Mouse (Mus musculus): ENCODE results near the gene Cplx1. TPM values are rescaled to one million over a fixed set of nuclear protein-coding genes. Genes with fewer than 3 reads are reported as not detected.
"Not testable (repeated sequence)": the region's sequence is repeated elsewhere in the genome, so short reads cannot be mapped to it uniquely, and the experiment has no call there.

The Cplx1 gene
- total and polyA plus RNA-seq, 3 experiments: 0.83 to 3.7 (median 2.0) TPM

GRCm38 (mm10) chr5:108515581-108516361 is 34.1 kb downstream of the Cplx1 start:
- no peak for DNase-seq

GRCm38 (mm10) chr5:108502286-108502685 is 47.5 kb downstream of the Cplx1 start:
- DNase-seq: no peak

GRCm38 (mm10) chr5:108501573-108501972 is 48.3 kb downstream of the Cplx1 start:
- DNase-seq: no peak

GRCm38 (mm10) chr5:108486148-108486547 is 63.7 kb downstream of the Cplx1 start:
- not testable (repeated sequence) for DNase-seq

- peak; percentile 19 for DNase-seq
Observed at GRCm38 (mm10) chr5:108485239-108485638, 64.6 kb downstream of the Cplx1 start.

GRCm38 (mm10) chr5:108483006-108483405 is 66.8 kb downstream of the Cplx1 start:
- no peak for DNase-seq

GRCm38 (mm10) chr5:108475977-108476376 is 73.8 kb downstream of the Cplx1 start:
- no peak for DNase-seq

GRCm38 (mm10) chr5:108473737-108474136 is 76.1 kb downstream of the Cplx1 start:
- DNase-seq: no peak

GRCm38 (mm10) chr5:108469617-108470016 is 80.2 kb downstream of the Cplx1 start:
- no peak for DNase-seq

Other genes with a start within 250 kb of the Cplx1 start
- 10 to 100 TPM; 11.6 to 13.0 TPM for gene Pigg, start 237.4 kb downstream of the Cplx1 start, total RNA-seq (2021)
- 5.7 and 7.6 TPM in 2 replicates for gene Pigg, start 237.4 kb downstream of the Cplx1 start, polyA plus RNA-seq (2012; rRNA removed)
- 1 to 10 TPM; 1.6 to 3.3 TPM for gene Gm42517, start 182.1 kb downstream of the Cplx1 start, total RNA-seq (2021)
- gene Gm42517, start 182.1 kb downstream of the Cplx1 start, polyA plus RNA-seq (2012; rRNA removed): 13.9 and 14.2 TPM in 2 replicates
- not detected for gene Pde6b, start 161.6 kb downstream of the Cplx1 start, total RNA-seq (2021)
- gene Pde6b, start 161.6 kb downstream of the Cplx1 start, polyA plus RNA-seq (2012; rRNA removed): not detected in 2 replicates
- 100 to 1,000 TPM; 370 to 504 TPM for gene Atp5k, start 115.6 kb downstream of the Cplx1 start, total RNA-seq (2021)
- 22.4 and 22.9 TPM in 2 replicates for gene Atp5k, start 115.6 kb downstream of the Cplx1 start, polyA plus RNA-seq (2012; rRNA removed)
- gene Mfsd7a, start 101.1 kb downstream of the Cplx1 start, total RNA-seq (2021): 1 to 10 TPM; 1.0 TPM
- 3.0 TPM in 2 replicates for gene Mfsd7a, start 101.1 kb downstream of the Cplx1 start, polyA plus RNA-seq (2012; rRNA removed)
- gene Pcgf3, start 88.8 kb downstream of the Cplx1 start, total RNA-seq (2021): 10 to 100 TPM; 31.8 to 50.9 TPM
- 5.2 and 8.4 TPM in 2 replicates for gene Pcgf3, start 88.8 kb downstream of the Cplx1 start, polyA plus RNA-seq (2012; rRNA removed)
- 10 to 100 TPM; 86.4 to 87.1 TPM for gene Gak, start 79.7 kb upstream of the Cplx1 start, total RNA-seq (2021)
- 72.8 and 87.2 TPM in 2 replicates for gene Gak, start 79.7 kb upstream of the Cplx1 start, polyA plus RNA-seq (2012; rRNA removed)
- gene Tmem175, start 79.7 kb upstream of the Cplx1 start, total RNA-seq (2021): 10 to 100 TPM; 25.7 to 28.5 TPM
- gene Tmem175, start 79.7 kb upstream of the Cplx1 start, polyA plus RNA-seq (2012; rRNA removed): 50.2 and 61.8 TPM in 2 replicates
- gene Idua, start 110.3 kb upstream of the Cplx1 start, total RNA-seq (2021): 10 to 100 TPM; 15.5 to 16.3 TPM
- 41.7 and 42.6 TPM in 2 replicates for gene Idua, start 110.3 kb upstream of the Cplx1 start, polyA plus RNA-seq (2012; rRNA removed)
- 10 to 100 TPM; 13.6 to 20.7 TPM for gene Dgkq, start 119.6 kb upstream of the Cplx1 start, total RNA-seq (2021)
- 20.8 and 22.0 TPM in 2 replicates for gene Dgkq, start 119.6 kb upstream of the Cplx1 start, polyA plus RNA-seq (2012; rRNA removed)
- under 1 TPM; 0.21 to 0.81 TPM for gene Slc26a1, start 125.5 kb upstream of the Cplx1 start, total RNA-seq (2021)
- gene Slc26a1, start 125.5 kb upstream of the Cplx1 start, polyA plus RNA-seq (2012; rRNA removed): 0.21 and 0.85 TPM in 2 replicates
- 10 to 100 TPM; 21.5 to 48.5 TPM for gene Fgfrl1, start 142.4 kb upstream of the Cplx1 start, total RNA-seq (2021)
- gene Fgfrl1, start 142.4 kb upstream of the Cplx1 start, polyA plus RNA-seq (2012; rRNA removed): 72.1 and 103 TPM in 2 replicates
- not detected for gene Rnf212, start 225.0 kb upstream of the Cplx1 start, total RNA-seq (2021)
- gene Rnf212, start 225.0 kb upstream of the Cplx1 start, polyA plus RNA-seq (2012; rRNA removed): not detected in 2 replicates
- not detected for gene Tmed11, start 245.3 kb upstream of the Cplx1 start, total RNA-seq (2021)
- gene Tmed11, start 245.3 kb upstream of the Cplx1 start, polyA plus RNA-seq (2012; rRNA removed): not detected in 2 replicates

Data from adrenal gland, adult 2 months (tissue).